Mouse (Mus musculus): ENCODE measurements around the gene Prodh2.

The Prodh2 gene

DNA sequence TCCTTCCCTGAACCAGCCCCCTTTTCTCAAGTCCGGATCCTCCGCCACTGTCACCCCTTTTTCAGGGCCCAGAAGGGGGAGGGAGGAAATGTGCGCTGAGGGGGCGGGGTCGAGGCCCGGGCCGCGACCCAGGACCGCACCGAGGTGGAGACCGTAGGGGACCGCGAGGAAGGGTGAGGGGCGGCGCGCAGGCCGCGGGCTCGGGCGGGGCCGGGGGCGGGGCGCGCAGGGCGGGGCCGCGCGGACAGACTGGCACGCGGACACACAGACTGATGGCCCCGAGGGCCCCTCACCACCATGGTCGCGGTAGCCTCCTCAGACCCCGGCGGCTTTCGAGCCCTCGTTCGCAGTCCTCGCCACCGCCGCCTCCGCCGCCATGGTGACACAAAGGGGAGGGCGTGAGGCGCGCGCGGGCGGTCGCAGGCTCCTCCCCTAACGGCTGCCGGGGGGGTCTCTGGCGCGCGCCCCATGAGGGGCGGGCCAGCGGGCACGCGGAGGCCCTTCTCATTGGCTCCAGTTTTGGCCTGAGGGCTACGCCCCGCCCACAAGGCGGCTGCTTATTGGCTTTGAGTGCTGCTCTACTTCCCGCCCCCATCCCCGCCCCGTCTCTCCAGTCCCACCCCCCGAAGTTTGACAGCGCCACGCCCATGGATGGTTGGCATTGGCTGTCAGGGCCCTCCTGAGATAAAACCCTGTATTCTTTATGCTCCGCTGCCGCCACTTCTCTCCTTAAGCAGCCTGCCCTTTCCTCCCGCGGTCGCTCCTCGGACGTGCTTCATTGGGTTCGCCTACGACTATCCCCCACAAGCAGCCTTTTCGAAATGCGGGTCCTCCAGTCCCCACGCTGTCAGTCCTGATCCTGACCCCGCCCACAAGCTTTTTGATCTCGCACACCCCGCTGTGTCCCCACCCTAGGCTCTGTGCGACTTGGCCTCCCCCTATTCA is 41.5 kb downstream of the Prodh2 start, which contains the start of gene Arhgap33:
Gene Arhgap33, minus strand, starts transcription at position 428 of the 945 bp plus-strand sequence.
- ATAC-seq (ENCODE audit: insufficient number of reproducible peaks, low FRiP score, low TSS enrichment): peak; percentile 74; the same call in 1 of the 2 replicates

GRCm38 (mm10) chr7:30540572-30540971 is 47.1 kb downstream of the Prodh2 start:
- no peak for ATAC-seq (ENCODE audit: insufficient number of reproducible peaks, low FRiP score, low TSS enrichment)

GRCm38 (mm10) chr7:30544327-30544726 is 50.9 kb downstream of the Prodh2 start:
- ATAC-seq (ENCODE audit: insufficient number of reproducible peaks, low FRiP score, low TSS enrichment): no peak

DNA sequence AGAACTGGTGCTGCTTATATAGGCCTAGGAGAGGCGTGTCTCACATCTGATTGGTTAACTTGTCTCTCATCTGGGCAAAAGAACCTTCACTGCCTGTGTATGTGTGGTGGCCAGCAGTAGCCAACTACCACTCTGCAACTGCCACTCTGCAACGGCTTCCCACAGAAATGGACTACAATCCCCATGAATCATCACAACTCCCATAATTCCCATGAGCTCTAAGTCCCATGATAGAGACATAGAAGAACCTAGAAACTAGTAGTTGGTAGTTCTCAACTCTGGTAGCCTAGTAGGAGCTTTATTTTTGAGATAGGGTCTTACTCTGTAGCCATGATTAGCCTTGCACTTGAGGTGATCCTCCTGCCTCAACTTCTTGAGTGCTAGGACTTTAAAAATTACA is 56.5 kb downstream of the Prodh2 start:
- ATAC-seq (ENCODE audit: insufficient number of reproducible peaks, low FRiP score, low TSS enrichment): no peak

DNA sequence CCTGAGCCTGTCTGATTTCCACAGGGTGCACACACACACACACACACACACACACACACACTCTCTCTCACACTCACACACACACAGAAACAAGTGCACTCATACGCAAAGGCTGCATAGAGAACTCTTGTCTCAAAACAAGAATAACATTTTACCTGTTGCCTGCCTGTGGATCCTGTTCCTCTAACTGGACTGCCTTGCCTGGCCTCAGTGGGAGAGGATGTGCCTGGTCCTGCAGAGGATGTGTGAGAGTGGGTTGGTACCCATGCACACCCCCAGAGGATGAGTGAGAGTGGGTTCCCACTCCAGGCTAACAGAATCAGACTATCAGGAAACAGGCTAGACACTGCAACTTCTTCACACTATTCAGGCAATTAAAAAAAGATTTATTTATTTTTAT is 57.2 kb downstream of the Prodh2 start:
- ATAC-seq (ENCODE audit: insufficient number of reproducible peaks, low FRiP score, low TSS enrichment): no peak

DNA sequence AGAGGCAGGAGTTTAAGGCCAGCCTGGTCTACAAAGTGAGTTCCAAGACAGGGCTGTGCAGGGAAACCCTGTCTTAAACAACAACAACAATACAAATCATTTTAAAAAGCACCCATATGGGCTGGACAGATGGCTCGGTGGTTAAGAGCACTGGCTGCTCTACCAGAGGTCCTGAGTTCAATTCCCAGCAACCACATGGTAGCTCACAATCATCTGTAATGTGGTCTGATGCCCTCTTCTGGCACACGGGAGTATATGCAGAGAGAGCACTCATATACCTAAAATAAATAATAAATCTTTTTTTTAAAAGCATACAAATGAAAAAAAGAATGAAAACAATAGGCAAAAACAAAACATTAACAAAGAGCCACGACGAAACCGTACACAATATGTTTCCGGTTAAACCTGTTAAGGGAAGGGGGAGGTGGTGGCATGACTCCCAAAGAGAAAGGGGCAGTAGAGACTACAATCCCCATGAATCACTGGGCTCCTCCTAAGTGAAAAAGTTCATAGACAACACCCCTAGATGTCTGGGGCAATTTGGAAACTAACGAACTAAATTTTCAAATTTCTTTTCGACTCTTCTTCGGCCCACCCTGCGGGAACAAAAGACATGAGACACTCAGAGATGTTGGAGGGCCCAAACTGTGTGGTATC is 58.2 kb downstream of the Prodh2 start:
- 0 out of 2 replicates have a peak, but pooled peaks have one; percentile 26 for ATAC-seq (ENCODE audit: insufficient number of reproducible peaks, low FRiP score, low TSS enrichment)

GRCm38 (mm10) chr7:30552102-30553020 is 58.9 kb downstream of the Prodh2 start, which contains the start of the genes Hspb6 and Proser3:
TSS of gene Hspb6 (plus strand) at chr7:30552178.
TSS of gene Proser3 (minus strand) at chr7:30552299.
- peak; percentile 89 for ATAC-seq (ENCODE audit: insufficient number of reproducible peaks, low FRiP score, low TSS enrichment)

GRCm38 (mm10) chr7:30553021-30553589 is 59.7 kb downstream of the Prodh2 start:
- ATAC-seq (ENCODE audit: insufficient number of reproducible peaks, low FRiP score, low TSS enrichment): no peak

- no peak for ATAC-seq (ENCODE audit: insufficient number of reproducible peaks, low FRiP score, low TSS enrichment)
Observed at GRCm38 (mm10) chr7:30553810-30554584, 60.6 kb downstream of the Prodh2 start.

- ATAC-seq (ENCODE audit: insufficient number of reproducible peaks, low FRiP score, low TSS enrichment): no peak
Observed at GRCm38 (mm10) chr7:30556894-30557536, 63.6 kb downstream of the Prodh2 start.

GRCm38 (mm10) chr7:30557901-30558514 is 64.6 kb downstream of the Prodh2 start:
- no peak for ATAC-seq (ENCODE audit: insufficient number of reproducible peaks, low FRiP score, low TSS enrichment)

DNA sequence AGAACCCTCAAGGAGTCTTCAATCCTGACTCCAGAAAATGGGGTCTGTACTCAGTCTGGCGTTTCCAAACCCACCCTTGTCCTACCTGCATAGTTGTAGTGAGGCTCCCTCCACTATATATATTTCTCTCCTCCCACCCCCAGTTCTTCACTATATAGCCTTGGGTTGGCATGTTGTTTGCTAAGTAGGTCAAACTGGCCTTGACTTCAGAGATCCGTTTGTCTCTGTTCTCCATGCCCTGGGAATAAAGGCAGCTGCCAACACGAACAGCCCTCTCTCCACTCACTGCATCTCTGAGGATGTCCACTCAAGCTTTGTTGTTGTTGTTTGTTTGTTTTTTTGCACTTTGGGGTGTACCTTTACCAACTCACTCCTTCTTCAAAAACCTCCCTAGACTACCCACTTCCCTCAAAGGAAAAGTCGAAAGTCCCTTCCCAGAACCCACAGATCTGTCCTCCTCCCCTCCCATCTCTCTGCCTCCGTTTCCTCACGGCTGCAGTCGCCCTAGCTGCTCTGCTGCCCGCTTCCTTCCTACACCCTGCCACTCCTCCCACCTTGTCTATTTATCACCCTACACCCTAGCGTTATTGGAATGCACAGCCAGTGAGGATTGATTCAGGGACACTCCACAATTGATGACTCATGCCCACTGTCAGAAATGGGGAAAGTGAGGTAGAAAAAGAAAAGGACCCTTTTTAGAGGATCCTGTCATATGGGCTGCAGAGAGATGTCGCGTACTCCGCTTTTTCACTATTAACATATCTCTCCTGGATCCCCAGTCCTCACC is 65.4 kb downstream of the Prodh2 start:
- ATAC-seq (ENCODE audit: insufficient number of reproducible peaks, low FRiP score, low TSS enrichment): no peak

- ATAC-seq (ENCODE audit: insufficient number of reproducible peaks, low FRiP score, low TSS enrichment): peak; percentile 79
Observed at GRCm38 (mm10) chr7:30559443-30559954, 66.1 kb downstream of the Prodh2 start, which contains the start of gene Lin37. TSS of gene Lin37 (minus strand) at chr7:30559838.

GRCm38 (mm10) chr7:30560296-30560695 is 66.9 kb downstream of the Prodh2 start:
- ATAC-seq (ENCODE audit: insufficient number of reproducible peaks, low FRiP score, low TSS enrichment): no peak

GRCm38 (mm10) chr7:30562526-30563116 is 69.2 kb downstream of the Prodh2 start:
- ATAC-seq (ENCODE audit: insufficient number of reproducible peaks, low FRiP score, low TSS enrichment): no peak
